Mouse (Mus musculus) CH12.LX (cell line): ENCODE results near the gene Triml2. TPM values are rescaled to one million over a fixed set of nuclear protein-coding genes. Genes with fewer than 3 reads are reported as not detected.

ENCODE experiments used
- DNase-seq: peaks from one replicate; pipeline ENCODE4 v3.0.0-alpha.2; 2013; ENCODE audit errors: extremely low read depth
- H3K27ac ChIP-seq: 2 replicates; pipeline ENCODE4 v1.5.1; 2012; ENCODE audit warnings: low read depth, mild to moderate bottlenecking, control low read depth, moderate library complexity; ENCODE audit not compliant: insufficient read depth
- H3K27me3 ChIP-seq: replicated peaks from 2 replicates; pipeline ENCODE3; 2012; ENCODE audit warnings: inconsistent platforms
- H3K36me3 ChIP-seq, 2 experiments: replicated peaks in 1 of 2; 2 replicates each; pipeline versions ENCODE3 to v1.6.1; 2012; ENCODE audit warnings: inconsistent platforms in 1 of 2, low read length in 1 of 2, mild to moderate bottlenecking in 1 of 2, mixed read lengths in 1 of 2, moderate library complexity in 1 of 2; ENCODE audit not compliant: control insufficient read depth in 1 of 2, insufficient read depth in 1 of 2
- H3K4me1 ChIP-seq, 2 experiments: 2 replicates each; pipeline ENCODE4 v1.6.1; 2012; ENCODE audit warnings: inconsistent platforms in 1 of 2, moderate library complexity in 1 of 2; ENCODE audit not compliant: insufficient read depth in 2 of 2, control insufficient read depth in 1 of 2
- H3K4me2 ChIP-seq: 2 replicates; pipeline ENCODE4 v1.6.1; 2012; ENCODE audit warnings: low read depth, mild to moderate bottlenecking, control low read depth; ENCODE audit not compliant: poor library complexity, insufficient read depth, severe bottlenecking
- H3K4me3 ChIP-seq, 3 experiments: fragments of 150-350 bp in 1 of 3; sonication (generic) in 1 of 3; replicated peaks in 1 of 3; 2 replicates each; pipeline versions ENCODE3 to v1.5.1; 2011 to 2012; ENCODE audit warnings: low read depth in 2 of 3, low read length in 2 of 3, mild to moderate bottlenecking in 2 of 3, moderate library complexity in 2 of 3, control low read depth in 1 of 3, improper control_type of control experiment in 1 of 3, inconsistent platforms in 1 of 3, mixed read lengths in 1 of 3; ENCODE audit not compliant: poor library complexity in 1 of 3
- H3K79me2 ChIP-seq: replicated peaks from 2 replicates; pipeline ENCODE4 v1.6.1; 2012; ENCODE audit warnings: mild to moderate bottlenecking, moderate library complexity; ENCODE audit not compliant: control insufficient read depth, poor library complexity, insufficient read depth, severe bottlenecking; ENCODE audit errors: extremely low read depth
- H3K9ac ChIP-seq: 2 replicates; pipeline ENCODE4 v1.6.1; 2012; ENCODE audit warnings: low read depth, mild to moderate bottlenecking, control low read depth, moderate library complexity; ENCODE audit not compliant: insufficient read depth
- H3K9me3 ChIP-seq: replicated peaks from 2 replicates; pipeline ENCODE3; 2012; ENCODE audit warnings: low read length, inconsistent platforms, mixed read lengths
- CTCF ChIP-seq, 2 experiments: IDR thresholded peaks in 1 of 2; conservative IDR thresholded peaks in 1 of 2; 2 replicates each; pipeline ENCODE4 v1.5.1; 2011 to 2012; ENCODE audit warnings: low read depth in 2 of 2, low read length in 2 of 2, improper control_type of control experiment in 1 of 2, inconsistent platforms in 1 of 2, mild to moderate bottlenecking in 1 of 2, moderate library complexity in 1 of 2
- E2F4 ChIP-seq: IDR thresholded peaks from 2 replicates; pipeline ENCODE4 v1.6.1; 2011; ENCODE audit warnings: low read depth, low read length, improper control_type of control experiment; ENCODE audit not compliant: insufficient replicate concordance
- ELF1 ChIP-seq: IDR thresholded peaks from 2 replicates; pipeline ENCODE4 v1.6.1; 2014; ENCODE audit warnings: low read depth, mild to moderate bottlenecking, inconsistent platforms, low read length, improper control_type of control experiment
- EP300 ChIP-seq: IDR thresholded peaks from 2 replicates; pipeline ENCODE4 v1.6.1; 2011; ENCODE audit warnings: low read length, improper control_type of control experiment
- ETS1 ChIP-seq: conservative IDR thresholded peaks from 2 replicates; pipeline ENCODE4 v1.6.1; 2012; ENCODE audit warnings: low read depth, mild to moderate bottlenecking, inconsistent platforms, low read length, improper control_type of control experiment, moderate library complexity
- GABPA ChIP-seq: IDR thresholded peaks from 2 replicates; pipeline ENCODE4 v1.6.1; 2012; ENCODE audit warnings: low read depth, low read length, improper control_type of control experiment, inconsistent platforms; ENCODE audit not compliant: insufficient replicate concordance
- HCFC1 ChIP-seq: IDR thresholded peaks from 2 replicates; pipeline ENCODE4 v1.6.1; 2012; ENCODE audit warnings: low read depth, mild to moderate bottlenecking, inconsistent platforms, low read length, improper control_type of control experiment
- JUND ChIP-seq: conservative IDR thresholded peaks from 2 replicates; pipeline ENCODE4 v1.6.1; 2011; ENCODE audit warnings: low read depth, low read length, improper control_type of control experiment
- MAFK ChIP-seq: IDR thresholded peaks from 2 replicates; pipeline ENCODE4 v1.6.1; 2011; ENCODE audit warnings: low read length, improper control_type of control experiment; ENCODE audit not compliant: insufficient replicate concordance
- MAX ChIP-seq: IDR thresholded peaks from 2 replicates; pipeline ENCODE4 v1.6.1; 2011; ENCODE audit warnings: low read length, improper control_type of control experiment
- MEF2A ChIP-seq: IDR thresholded peaks from 2 replicates; pipeline ENCODE4 v1.6.1; 2014; ENCODE audit warnings: low read depth, mild to moderate bottlenecking, inconsistent platforms, low read length, improper control_type of control experiment, borderline replicate concordance
- MXI1 ChIP-seq: IDR thresholded peaks from 2 replicates; pipeline ENCODE4 v1.6.1; 2011; ENCODE audit warnings: mild to moderate bottlenecking, low read depth, low read length, improper control_type of control experiment
- MYC ChIP-seq: IDR thresholded peaks from 2 replicates; pipeline ENCODE4 v1.6.1; 2011; ENCODE audit warnings: low read depth, mild to moderate bottlenecking, improper control_type of control experiment, low read length
- NELFE ChIP-seq: IDR thresholded peaks from 2 replicates; pipeline ENCODE4 v1.6.1; 2011; ENCODE audit warnings: low read depth, low read length, improper control_type of control experiment
- NRF1 ChIP-seq: IDR thresholded peaks from 2 replicates; pipeline ENCODE4 v1.6.1; 2014; ENCODE audit warnings: low read depth, mild to moderate bottlenecking, inconsistent platforms, low read length, improper control_type of control experiment, moderate library complexity
- PAX5 ChIP-seq: IDR thresholded peaks from 2 replicates; pipeline ENCODE4 v1.6.1; 2012; ENCODE audit warnings: low read length, inconsistent platforms, mixed read lengths
- POLR2A ChIP-seq: IDR thresholded peaks from 2 replicates; pipeline ENCODE4 v1.6.1; 2011; ENCODE audit warnings: low read depth, mild to moderate bottlenecking, improper control_type of control experiment, low read length
- POLR2AphosphoS2 ChIP-seq: IDR thresholded peaks from 2 replicates; pipeline ENCODE4 v1.6.1; 2011; ENCODE audit warnings: low read depth, low read length, improper control_type of control experiment
- RCOR1 ChIP-seq: conservative IDR thresholded peaks from 2 replicates; pipeline ENCODE4 v1.6.1; 2012; ENCODE audit warnings: low read depth, mild to moderate bottlenecking, inconsistent platforms, low read length, improper control_type of control experiment
- SIN3A ChIP-seq: IDR thresholded peaks from 2 replicates; pipeline ENCODE4 v1.6.1; 2012; ENCODE audit warnings: low read length, improper control_type of control experiment, inconsistent platforms
- TBP ChIP-seq: conservative IDR thresholded peaks from 2 replicates; pipeline ENCODE4 v1.6.1; 2011; ENCODE audit warnings: low read depth, low read length, improper control_type of control experiment
- UBTF ChIP-seq: IDR thresholded peaks from 2 replicates; pipeline ENCODE4 v1.6.1; 2012; ENCODE audit warnings: low read depth, mild to moderate bottlenecking, inconsistent platforms, low read length, improper control_type of control experiment, moderate library complexity
- USF1 ChIP-seq: IDR thresholded peaks from 2 replicates; pipeline ENCODE4 v1.6.1; 2014; ENCODE audit warnings: low read depth, mild to moderate bottlenecking, inconsistent platforms, low read length, improper control_type of control experiment
- USF2 ChIP-seq: conservative IDR thresholded peaks from 2 replicates; pipeline ENCODE4 v1.6.1; 2011; ENCODE audit warnings: low read depth, low read length, improper control_type of control experiment
- ZC3H11A ChIP-seq: IDR thresholded peaks from 2 replicates; pipeline ENCODE4 v1.6.1; 2012; ENCODE audit warnings: low read depth, mild to moderate bottlenecking, inconsistent platforms, low read length, improper control_type of control experiment
- ZKSCAN1 ChIP-seq: IDR thresholded peaks from 2 replicates; pipeline ENCODE4 v1.6.1; 2012; ENCODE audit warnings: low read depth, inconsistent platforms, low read length, improper control_type of control experiment, borderline replicate concordance
- ZMIZ1 ChIP-seq: IDR thresholded peaks from 2 replicates; pipeline ENCODE4 v1.6.1; 2012; ENCODE audit warnings: low read depth, mild to moderate bottlenecking, inconsistent platforms, low read length, improper control_type of control experiment
- dilution Hi-C: fragments of 300-500 bp; cut with MboI; formaldehyde crosslinking; loops from 2 replicates; pipeline ENCODE4 v1.14.3; 2020; ENCODE audit warnings: low sequenced_read_pairs; ENCODE audit not compliant: extremely low pct_unique_long_range_greater_than_20kb, extremely low pct_ligation_motif_present
- in situ Hi-C: fragments of 300-500 bp; cut with MboI; formaldehyde crosslinking; loops from 3 replicates; pipeline ENCODE4 v1.14.3; 2019; ENCODE audit warnings: low sequenced_read_pairs, low pct_ligation_motif_present, low pct_unique_long_range_greater_than_20kb, mixed read lengths
- polyA plus RNA-seq: library from polyadenylated mRNA; unstranded; fragments of >175 nt; gene quantifications from 2 replicates; pipeline ENCODE4 v1.2.1, GENCODE M21; 2012; ENCODE audit warnings: low read depth; ENCODE audit not compliant: insufficient read length
- total RNA-seq, 2 experiments: library from RNA; depleted of rRNA; stranded (reverse); fragments of 300-350 nt in 1 of 2; fragments of >200 nt in 1 of 2; gene quantifications; 2 replicates each; pipeline ENCODE4 v1.2.3; 2012 to 2014

The Triml2 gene
- total and polyA plus RNA-seq, 3 experiments: not detected

- Histone ChIP-seq H3K79me2 (no peaks in the 10 kb centered on the region), H3K27me3 (no peaks in the 10 kb centered on the region), H3K4me2 (no peak overlapping the region), H3K27ac (no peak overlapping the region), H3K36me3 (no peaks in the 10 kb centered on the region), H3K9me3 (peaks cover 40% of the 10 kb centered on the region), H3K9ac (no peak overlapping the region), H3K4me3 (no peak overlapping the region), H3K4me1 (no peaks in the 10 kb centered on the region)
- no peak for TF ChIP-seq TBP
- TF ChIP-seq POLR2AphosphoS2: no peak
- no peak for TF ChIP-seq PAX5
- TF ChIP-seq MAFK: no peak
- no peak for TF ChIP-seq E2F4
- no peak for TF ChIP-seq SIN3A
- no peak for TF ChIP-seq EP300
- no peak for TF ChIP-seq ZC3H11A
- no peak for TF ChIP-seq MXI1
- TF ChIP-seq HCFC1: no peak
- no peak for TF ChIP-seq MEF2A
- no peak for TF ChIP-seq MAX
- no peak for TF ChIP-seq ELF1
- no peak for TF ChIP-seq NRF1
- dilution Hi-C loops (no loop called here), in situ Hi-C loops (no loop called here)
- no peak for DNase-seq
Measured at GRCm38 (mm10) chr8:43176766-43177486, 3.4 kb upstream of the Triml2 start.

GRCm38 (mm10) chr8:43178263-43178662 is 2.1 kb upstream of the Triml2 start:
- Histone ChIP-seq H3K9ac (no peak overlapping the region), H3K27me3 (no peaks in the 10 kb centered on the region), H3K9me3 (peaks cover 49% of the 10 kb centered on the region), H3K79me2 (no peaks in the 10 kb centered on the region), H3K4me2 (no peak overlapping the region), H3K27ac (no peak overlapping the region), H3K4me1 (no peaks in the 10 kb centered on the region), H3K4me3 (no peak overlapping the region), H3K36me3 (no peaks in the 10 kb centered on the region)
- TF ChIP-seq UBTF: no peak
- TF ChIP-seq RCOR1: no peak
- no peak for TF ChIP-seq MYC
- no peak for TF ChIP-seq ELF1
- TF ChIP-seq ETS1: no peak
- no peak for TF ChIP-seq ZMIZ1
- TF ChIP-seq CTCF (conservative IDR thresholded peaks at IDR 0.05 in 1 of 2, IDR thresholded peaks at IDR 0.05 in 1 of 2; ENCODE audit: low read depth in 2 of 2, low read length in 2 of 2): no peak
- TF ChIP-seq E2F4: no peak
- no peak for TF ChIP-seq ZC3H11A
- no peak for TF ChIP-seq MAFK
- no peak for TF ChIP-seq NELFE
- TF ChIP-seq USF1: no peak
- no peak for TF ChIP-seq TBP
- no peak for TF ChIP-seq GABPA
- no peak for TF ChIP-seq ZKSCAN1
- no peak for TF ChIP-seq POLR2A
- no peak for TF ChIP-seq PAX5
- no peak for TF ChIP-seq NRF1
- no peak for TF ChIP-seq USF2
- TF ChIP-seq JUND: no peak
- dilution Hi-C loops (no loop called here), in situ Hi-C loops (no loop called here)
- DNase-seq: no peak
